Comparison of ENCODE assay signal across 9 mouse cellular contexts in genomic region chr6:145125591-145126113, GRCm38 (mm10). TPM values are rescaled to one million over a fixed set of nuclear protein-coding genes. Genes with fewer than 3 reads are reported as not detected.
DNase-seq lines count a peak whose midpoint lies in the region; ATAC-seq and TF ChIP-seq lines count a peak whose summit lies in the region.
"Had no signal": no experiment of that assay in that cellular context is flagged by ENCODE, and none has a peak within 500 bp of the region (broad histone marks: within the 10 kb centered on the region; RNA-seq: fewer than 3 reads in every experiment).

No protein-coding gene starts in this region.

- ATAC-seq in kidney, embryonic 14.5 days (ENCODE audit: low FRiP score, low TSS enrichment), result peak; percentile 50; the same call in 1 of the 2 replicates
- no peak for ATAC-seq in intestine, embryonic 15.5 days

- 0 out of 2 replicates have a peak, but pooled peaks have one; percentile 37 for TF ChIP-seq EP300 in heart, adult 2 months (IDR thresholded peaks at IDR 0.05; ENCODE audit: insufficient read depth, low read depth, low read length)

- H3K4me3 ChIP-seq in heart, adult 2 months, result no peak overlapping the region
- no peak overlapping the region for H3K4me3 ChIP-seq in kidney, embryonic 14.5 days (ENCODE audit: low read length)
- no peak overlapping the region for H3K4me3 ChIP-seq in intestine, embryonic 15.5 days (replicated peaks)
- H3K4me3 ChIP-seq: stomach, embryonic 15.5 days had no signal

- no peaks in the 10 kb centered on the region for H3K36me3 ChIP-seq in heart, adult 2 months (ENCODE audit: control insufficient read depth, insufficient read depth, low read length)
- H3K36me3 ChIP-seq in kidney, embryonic 14.5 days (ENCODE audit: control insufficient read depth, insufficient read depth, low read length), result no peaks in the 10 kb centered on the region
- H3K36me3 ChIP-seq in intestine, embryonic 15.5 days, result no peaks in the 10 kb centered on the region
- H3K36me3 ChIP-seq: stomach, embryonic 15.5 days had no signal

- H3K4me1 ChIP-seq in heart, adult 2 months (ENCODE audit: control insufficient read depth, insufficient read depth, low read length), result peaks cover 4% of the 10 kb centered on the region
- H3K4me1 ChIP-seq in kidney, embryonic 14.5 days (ENCODE audit: control insufficient read depth, insufficient read depth, low read length), result no peaks in the 10 kb centered on the region
- no peaks in the 10 kb centered on the region for H3K4me1 ChIP-seq in intestine, embryonic 15.5 days (replicated peaks)

- TF ChIP-seq CTCF in heart, adult 2 months (IDR thresholded peaks at IDR 0.05), result no peak

- H3K4me2 ChIP-seq in kidney, embryonic 14.5 days (replicated peaks; ENCODE audit: low read depth, low read length), result no peak overlapping the region
- no peak overlapping the region for H3K4me2 ChIP-seq in intestine, embryonic 15.5 days (replicated peaks)
- H3K4me2 ChIP-seq: stomach, embryonic 15.5 days had no signal

- WGBS in heart, adult 2 months, result 24% methylated on average over 7 of the region's 7 CpGs
- WGBS in kidney, embryonic 14.5 days, result 24% methylated on average over 7 of the region's 7 CpGs
- 53% methylated on average over 7 of the region's 7 CpGs for WGBS in intestine, embryonic 15.5 days

- TF ChIP-seq POLR2A in heart, adult 2 months (IDR thresholded peaks at IDR 0.05; ENCODE audit: insufficient read depth, low read depth, low read length), result no peak

- no peaks in the 10 kb centered on the region for H3K27me3 ChIP-seq in heart, adult 2 months (ENCODE audit: control insufficient read depth, insufficient read depth, low read length)
- H3K27me3 ChIP-seq in kidney, embryonic 14.5 days (ENCODE audit: control insufficient read depth, insufficient read depth, low read length), result no peaks in the 10 kb centered on the region
- no peaks in the 10 kb centered on the region for H3K27me3 ChIP-seq in intestine, embryonic 15.5 days (replicated peaks)
- H3K27me3 ChIP-seq: stomach, embryonic 15.5 days had no signal

- intact Hi-C loops in heart, adult 2 months (cut with DNase I), result no loop called here

- peak overlapping the region; percentile 81 for H3K27ac ChIP-seq in heart, adult 2 months
- H3K27ac ChIP-seq in kidney, embryonic 14.5 days (ENCODE audit: low read depth, low read length), result no peak overlapping the region
- H3K27ac ChIP-seq in intestine, embryonic 15.5 days, result no peak overlapping the region
- H3K27ac ChIP-seq: stomach, embryonic 15.5 days had no signal

- no peaks in the 10 kb centered on the region for H3K79me2 ChIP-seq in heart, adult 2 months (replicated peaks; ENCODE audit: control insufficient read depth, insufficient read depth, low read length)

- DNase-seq in layer of hippocampus, postnatal 10 days (ENCODE audit: low spot score in 2 of 2), result peak; percentile 12 to 24
- no peak for DNase-seq in layer of hippocampus, adult 11-12 months (ENCODE audit: low spot score)
- peak; percentile 9 for DNase-seq in adrenal gland, postnatal 25 days
- peak; percentile 50 to 75 for DNase-seq in heart, adult 2 months
- no peak for DNase-seq in spleen, postnatal 14 days (ENCODE audit: low spot score in 2 of 2)
- no peak for DNase-seq in Muller cell, postnatal 12 days (ENCODE audit: inconsistent ontology term)

- peaks cover 5% of the 10 kb centered on the region; the same call in 1 of the 2 replicates for H3K9me3 ChIP-seq in kidney, embryonic 14.5 days (ENCODE audit: control insufficient read depth, low read length)
- no peaks in the 10 kb centered on the region for H3K9me3 ChIP-seq in intestine, embryonic 15.5 days
- H3K9me3 ChIP-seq: stomach, embryonic 15.5 days had no signal

- H3K9ac ChIP-seq in heart, adult 2 months (ENCODE audit: low read depth, low read length), result peak overlapping the region; percentile 36; the same call in 1 of the 2 replicates
- H3K9ac ChIP-seq in kidney, embryonic 14.5 days (ENCODE audit: low read depth, low read length), result no peak overlapping the region
- H3K9ac ChIP-seq in intestine, embryonic 15.5 days, result no peak overlapping the region
- H3K9ac ChIP-seq: stomach, embryonic 15.5 days had no signal

RNA-seq across cellular contexts. Expression of gene Lrmp, which starts 10.2 kb away (rescaled TPM):
- 1 to 10 TPM; 1.8 to 2.6 TPM for total RNA-seq in layer of hippocampus, postnatal 10 days (2021)
- 2.4 and 4.9 TPM in 2 replicates for total RNA-seq in adrenal gland, postnatal 25 days (2021)
- total RNA-seq in heart, adult 2 months (2021), result 1 to 10 TPM; 1.1 to 1.9 TPM
- 2.9 and 4.6 TPM in 2 replicates for polyA plus RNA-seq in heart, adult 2 months (2012; rRNA removed)
- 1.0 and 1.3 TPM in 2 replicates for polyA plus RNA-seq in kidney, embryonic 14.5 days (2014; fragmentation: Nextera tagmentation; extraction: Ambion mirVana)
- 2.7 and 5.8 TPM in 2 replicates for polyA plus RNA-seq in intestine, embryonic 15.5 days (2015; fragmentation: Nextera tagmentation; extraction: Ambion mirVana)

RNA-seq across cellular contexts. Expression of gene Bcat1, which starts 49.7 kb away (rescaled TPM):
- total RNA-seq in layer of hippocampus, postnatal 10 days (2021), result 10 to 100 TPM; 78.6 to 79.6 TPM
- total RNA-seq in adrenal gland, postnatal 25 days (2021), result 13.4 and 15.8 TPM in 2 replicates
- 1 to 10 TPM in 1 of 2 experiments, under 1 TPM in 1; 0.86 to 1.0 TPM for total RNA-seq in heart, adult 2 months (2021)
- polyA plus RNA-seq in heart, adult 2 months (2012; rRNA removed), result 0.37 and 0.73 TPM in 2 replicates
- 6.5 and 8.6 TPM in 2 replicates for polyA plus RNA-seq in kidney, embryonic 14.5 days (2014; fragmentation: Nextera tagmentation; extraction: Ambion mirVana)
- 6.1 and 6.6 TPM in 2 replicates for polyA plus RNA-seq in intestine, embryonic 15.5 days (2015; fragmentation: Nextera tagmentation; extraction: Ambion mirVana)

Comparison
In these comparisons a context has a peak if more than half of its experiments do, and no peak if none do; other contexts are left out.
1. DNase-seq: peak in layer of hippocampus, postnatal 10 days (2 of 2), adrenal gland, postnatal 25 days (single experiment) and heart, adult 2 months (2 of 2); none in layer of hippocampus, adult 11-12 months (single experiment), spleen, postnatal 14 days (0 of 2) and Muller cell, postnatal 12 days (single experiment).